Mouse (Mus musculus): ENCODE results near the gene Dync2li1. TPM values are rescaled to one million over a fixed set of nuclear protein-coding genes. Genes with fewer than 3 reads are reported as not detected.

The Dync2li1 gene
- polyA plus RNA-seq (2015; fragmentation: Nextera tagmentation; extraction: Ambion mirVana), result 38.2 and 43.4 TPM in 2 replicates

GRCm38 (mm10) chr17:84626276-84626856, at the start of gene Dync2li1:
Dync2li1 (plus strand) TSS chr17:84626496.
- Histone ChIP-seq H3K36me3 (no peaks in the 10 kb centered on the region), H3K9ac (peak within 1 kb of the TSS; percentile 74), H3K4me2 (peak within 1 kb of the TSS; percentile 72), H3K4me3 (peak within 1 kb of the TSS; percentile 59), H3K27me3 (no peaks in the 10 kb centered on the region), H3K4me1 (peaks cover 29% of the 10 kb centered on the region), H3K27ac (peak within 1 kb of the TSS; percentile 83), H3K9me3 (no peaks in the 10 kb centered on the region)
- under 1% methylated on average over 25 of the region's 25 CpGs for WGBS
- ATAC-seq (ENCODE audit: insufficient number of reproducible peaks, insufficient read depth, low FRiP score, low TSS enrichment, low read depth), result peak; percentile 86

- Histone ChIP-seq H3K27ac (no peak overlapping the region), H3K36me3 (peaks cover 18% of the 10 kb centered on the region), H3K9me3 (no peaks in the 10 kb centered on the region), H3K27me3 (no peaks in the 10 kb centered on the region), H3K9ac (no peak overlapping the region), H3K4me2 (no peak overlapping the region), H3K4me3 (no peak overlapping the region), H3K4me1 (peaks cover 21% of the 10 kb centered on the region)
- no peak for ATAC-seq (ENCODE audit: insufficient number of reproducible peaks, insufficient read depth, low FRiP score, low TSS enrichment, low read depth)
- WGBS, result 49% methylated on average over 16 of the region's 16 CpGs
Measured at GRCm38 (mm10) chr17:84576621-84577293, 49.5 kb upstream of the Dync2li1 start.

- Histone ChIP-seq H3K4me3 (no peak overlapping the region), H3K27me3 (no peaks in the 10 kb centered on the region), H3K4me1 (peaks cover 36% of the 10 kb centered on the region), H3K9me3 (no peaks in the 10 kb centered on the region), H3K9ac (no peak overlapping the region), H3K36me3 (peaks cover 22% of the 10 kb centered on the region), H3K4me2 (no peak overlapping the region), H3K27ac (no peak overlapping the region)
- no peak for ATAC-seq (ENCODE audit: insufficient number of reproducible peaks, insufficient read depth, low FRiP score, low TSS enrichment, low read depth)
- WGBS, result 72% methylated on average over 8 of the region's 8 CpGs
Measured at GRCm38 (mm10) chr17:84579249-84579648, 47.0 kb upstream of the Dync2li1 start.

DNA sequence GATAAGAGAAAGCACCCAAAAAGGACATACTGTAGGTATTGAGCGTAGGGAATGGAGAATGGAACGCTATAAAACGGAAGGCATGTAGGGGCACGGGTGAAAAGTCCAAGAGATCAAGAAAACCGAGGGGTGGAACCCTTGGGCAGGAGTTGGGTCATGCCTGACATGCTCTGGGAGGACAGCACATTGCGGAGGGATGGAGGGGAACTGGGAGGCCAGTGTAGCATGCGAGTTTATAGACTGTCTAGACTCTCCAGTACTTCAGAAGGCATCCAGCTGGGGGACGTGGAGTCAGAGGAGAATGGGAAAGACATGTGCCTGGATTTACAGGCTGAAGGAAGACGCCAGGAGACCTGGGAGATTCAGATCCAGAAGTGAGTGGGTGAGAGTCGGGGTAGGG, 46.5 kb upstream of the Dync2li1 start:
- Histone ChIP-seq H3K4me3 (no peak overlapping the region), H3K27me3 (no peaks in the 10 kb centered on the region), H3K27ac (no peak overlapping the region), H3K9ac (no peak overlapping the region), H3K4me1 (peaks cover 39% of the 10 kb centered on the region), H3K36me3 (peaks cover 24% of the 10 kb centered on the region), H3K9me3 (no peaks in the 10 kb centered on the region), H3K4me2 (no peak overlapping the region)
- ATAC-seq (ENCODE audit: insufficient number of reproducible peaks, insufficient read depth, low FRiP score, low TSS enrichment, low read depth), result no peak
- WGBS, result 90% methylated on average over 10 of the region's 10 CpGs

GRCm38 (mm10) chr17:84580821-84581220, 45.5 kb upstream of the Dync2li1 start:
- Histone ChIP-seq H3K9ac (no peak overlapping the region), H3K9me3 (no peaks in the 10 kb centered on the region), H3K4me1 (peaks cover 49% of the 10 kb centered on the region), H3K27me3 (no peaks in the 10 kb centered on the region), H3K4me3 (no peak overlapping the region), H3K36me3 (peaks cover 17% of the 10 kb centered on the region), H3K27ac (peak overlapping the region; percentile 0; the same call in 1 of the 2 replicates), H3K4me2 (no peak overlapping the region)
- ATAC-seq (ENCODE audit: insufficient number of reproducible peaks, insufficient read depth, low FRiP score, low TSS enrichment, low read depth), result no peak
- WGBS, result 46% methylated on average over 8 of the region's 8 CpGs

GRCm38 (mm10) chr17:84581740-84582414, 44.4 kb upstream of the Dync2li1 start:
- peak; percentile 69 for ATAC-seq (ENCODE audit: insufficient number of reproducible peaks, insufficient read depth, low FRiP score, low TSS enrichment, low read depth)
- no peaks in the 10 kb centered on the region for H3K9me3 ChIP-seq
- no peaks in the 10 kb centered on the region for H3K27me3 ChIP-seq
- H3K4me1 ChIP-seq, result peaks cover 49% of the 10 kb centered on the region
- no peak overlapping the region for H3K4me3 ChIP-seq
- H3K27ac ChIP-seq, result peak overlapping the region; percentile 78
- no peak overlapping the region for H3K4me2 ChIP-seq
- peaks cover 21% of the 10 kb centered on the region for H3K36me3 ChIP-seq
- H3K9ac ChIP-seq, result no peak overlapping the region
- 43% methylated on average over 8 of the region's 8 CpGs for WGBS

DNA sequence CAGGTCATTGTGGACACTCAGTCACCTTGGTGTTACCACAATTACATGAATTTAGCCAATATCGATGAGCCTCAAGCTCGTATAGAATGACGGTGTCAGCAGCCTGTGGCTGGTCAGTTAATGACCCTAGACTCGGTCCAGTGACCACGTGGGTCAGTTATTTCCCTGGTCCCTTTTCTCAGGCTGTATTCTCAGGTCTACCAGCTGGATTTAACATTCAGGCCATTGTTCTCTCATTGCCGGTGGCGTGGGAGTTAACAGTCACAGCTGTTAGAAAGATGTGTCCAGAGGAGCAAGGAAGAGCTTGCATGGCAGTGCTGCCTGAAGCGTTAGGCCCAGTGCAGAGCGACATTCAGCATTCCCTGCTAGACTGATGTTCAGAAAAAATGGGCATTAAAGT, 42.2 kb upstream of the Dync2li1 start:
- Histone ChIP-seq H3K9me3 (no peaks in the 10 kb centered on the region), H3K4me1 (peaks cover 49% of the 10 kb centered on the region), H3K27me3 (no peaks in the 10 kb centered on the region), H3K4me3 (no peak overlapping the region), H3K27ac (no peak overlapping the region; the same call in 1 of the 2 replicates), H3K4me2 (no peak overlapping the region), H3K36me3 (peaks cover 19% of the 10 kb centered on the region), H3K9ac (no peak overlapping the region)
- ATAC-seq (ENCODE audit: insufficient number of reproducible peaks, insufficient read depth, low FRiP score, low TSS enrichment, low read depth), result no peak
- WGBS, result 57% methylated on average over 9 of the region's 9 CpGs

GRCm38 (mm10) chr17:84585104-84585503, 41.2 kb upstream of the Dync2li1 start:
- Histone ChIP-seq H3K4me3 (no peak overlapping the region), H3K9me3 (no peaks in the 10 kb centered on the region), H3K9ac (no peak overlapping the region), H3K4me2 (no peak overlapping the region), H3K27me3 (no peaks in the 10 kb centered on the region), H3K36me3 (peaks cover 29% of the 10 kb centered on the region), H3K4me1 (peaks cover 41% of the 10 kb centered on the region), H3K27ac (peak overlapping the region; percentile 51; the same call in 1 of the 2 replicates)
- no peak for ATAC-seq (ENCODE audit: insufficient number of reproducible peaks, insufficient read depth, low FRiP score, low TSS enrichment, low read depth)
- WGBS, result 58% methylated on average over 8 of the region's 8 CpGs

DNA sequence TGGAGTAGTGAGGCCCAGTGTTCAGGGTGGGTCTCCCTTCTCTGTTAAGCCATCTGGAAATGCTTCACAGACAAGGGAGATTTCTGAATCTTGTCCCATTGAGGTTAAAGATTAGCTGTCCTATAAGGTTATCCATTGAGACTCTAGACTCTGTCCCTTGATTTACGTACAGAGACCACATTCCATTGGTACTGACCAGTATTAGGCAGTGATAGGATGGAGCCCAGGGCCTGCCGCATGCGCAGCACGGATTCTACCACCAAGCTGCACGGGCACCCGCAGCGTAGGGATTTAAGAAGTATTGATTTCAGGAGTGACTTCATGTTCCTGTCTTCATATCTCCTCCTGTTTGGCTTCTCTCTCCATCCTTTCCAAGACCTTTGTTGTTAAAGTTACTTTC, 36.2 kb upstream of the Dync2li1 start:
- Histone ChIP-seq H3K4me1 (peaks cover 8% of the 10 kb centered on the region), H3K27me3 (no peaks in the 10 kb centered on the region), H3K4me3 (no peak overlapping the region), H3K9ac (no peak overlapping the region), H3K9me3 (no peaks in the 10 kb centered on the region), H3K27ac (no peak overlapping the region), H3K4me2 (no peak overlapping the region), H3K36me3 (peaks cover 61% of the 10 kb centered on the region)
- WGBS, result 93% methylated on average over 7 of the region's 7 CpGs
- ATAC-seq (ENCODE audit: insufficient number of reproducible peaks, insufficient read depth, low FRiP score, low TSS enrichment, low read depth), result no peak

- H3K4me2 ChIP-seq, result no peak overlapping the region
- no peaks in the 10 kb centered on the region for H3K9me3 ChIP-seq
- peaks cover 9% of the 10 kb centered on the region for H3K4me1 ChIP-seq
- H3K9ac ChIP-seq, result no peak overlapping the region
- H3K27ac ChIP-seq, result no peak overlapping the region
- no peaks in the 10 kb centered on the region for H3K27me3 ChIP-seq
- H3K4me3 ChIP-seq, result no peak overlapping the region
- WGBS, result 91% methylated on average over 16 of the region's 16 CpGs
- H3K36me3 ChIP-seq, result peaks cover 67% of the 10 kb centered on the region
- no peak for ATAC-seq (ENCODE audit: insufficient number of reproducible peaks, insufficient read depth, low FRiP score, low TSS enrichment, low read depth)
Measured at GRCm38 (mm10) chr17:84591431-84592150, 34.7 kb upstream of the Dync2li1 start.

- H3K4me2 ChIP-seq, result peak overlapping the region; percentile 27; the same call in 1 of the 2 replicates
- H3K9me3 ChIP-seq, result no peaks in the 10 kb centered on the region
- H3K27ac ChIP-seq, result peak overlapping the region; percentile 55
- H3K4me1 ChIP-seq, result peaks cover 28% of the 10 kb centered on the region
- ATAC-seq (ENCODE audit: insufficient number of reproducible peaks, insufficient read depth, low FRiP score, low TSS enrichment, low read depth), result no peak
- H3K9ac ChIP-seq, result no peak overlapping the region
- no peaks in the 10 kb centered on the region for H3K27me3 ChIP-seq
- H3K36me3 ChIP-seq, result peaks cover 49% of the 10 kb centered on the region
- 49% methylated on average over 10 of the region's 10 CpGs for WGBS
- no peak overlapping the region for H3K4me3 ChIP-seq
Measured at GRCm38 (mm10) chr17:84596015-84596441, 30.3 kb upstream of the Dync2li1 start.

Measured in embryonic facial prominence, embryonic 13.5 days (tissue).